Mouse (Mus musculus) liver, postnatal 0 days (tissue): Measurements from ENCODE around the gene Bcl7c.

ENCODE experiments used
- CTCF ChIP-seq: sonication (generic); IDR thresholded peaks from 2 replicates; pipeline ENCODE4 v1.5.1; 2016; ENCODE audit warnings: antibody characterized with exemption, low read depth
- EP300 ChIP-seq: IDR thresholded peaks from 2 replicates; pipeline ENCODE4 v1.6.1; 2016; ENCODE audit warnings: antibody characterized with exemption, low read depth, mild to moderate bottlenecking

- TF ChIP-seq CTCF (no peak), EP300 (no peak)
Observed at GRCm38 (mm10) chr7:127628646-127629045, 80.1 kb downstream of the Bcl7c start.
